Mouse (Mus musculus): ENCODE data around the gene Pon1. TPM values are rescaled to one million over a fixed set of nuclear protein-coding genes. Genes with fewer than 3 reads are reported as not detected.

Pon1 gene
- polyA plus RNA-seq (2012; rRNA removed; ENCODE audit: low replicate concordance) = not detected in 2 replicates

GRCm38 (mm10) chr6:5193693-5194092 is at the start of gene Pon1:
TSS of gene Pon1 (minus strand) at chr6:5193946.

Other genes starting within 250 kb of the Pon1 start
- 3.8 and 5.6 TPM in 2 replicates for gene Pon3, start 62.3 kb upstream of the Pon1 start, polyA plus RNA-seq (2012; rRNA removed; ENCODE audit: low replicate concordance)
- 18.2 and 22.5 TPM in 2 replicates for gene Pon2, start 104.5 kb upstream of the Pon1 start, polyA plus RNA-seq (2012; rRNA removed; ENCODE audit: low replicate concordance)
- 0.02 and 0.44 TPM in 2 replicates for gene Asb4, start 189.4 kb upstream of the Pon1 start, polyA plus RNA-seq (2012; rRNA removed; ENCODE audit: low replicate concordance)